Mouse (Mus musculus) cerebellum, adult 2 months (tissue): ENCODE results near the gene Yeats4.

Experiments used
- CTCF ChIP-seq: fragments of 200-500 bp; IDR thresholded peaks from 2 replicates; pipeline ENCODE4 v1.5.1; 2011; ENCODE audit warnings: low read depth, mild to moderate bottlenecking, control low read depth, low read length, moderate library complexity, borderline replicate concordance; ENCODE audit not compliant: insufficient read depth
- POLR2A ChIP-seq: fragments of 200-500 bp; IDR thresholded peaks from 2 replicates; pipeline ENCODE4 v1.6.1; 2011; ENCODE audit warnings: low read length, control low read depth, borderline replicate concordance; ENCODE audit not compliant: insufficient read depth

DNA sequence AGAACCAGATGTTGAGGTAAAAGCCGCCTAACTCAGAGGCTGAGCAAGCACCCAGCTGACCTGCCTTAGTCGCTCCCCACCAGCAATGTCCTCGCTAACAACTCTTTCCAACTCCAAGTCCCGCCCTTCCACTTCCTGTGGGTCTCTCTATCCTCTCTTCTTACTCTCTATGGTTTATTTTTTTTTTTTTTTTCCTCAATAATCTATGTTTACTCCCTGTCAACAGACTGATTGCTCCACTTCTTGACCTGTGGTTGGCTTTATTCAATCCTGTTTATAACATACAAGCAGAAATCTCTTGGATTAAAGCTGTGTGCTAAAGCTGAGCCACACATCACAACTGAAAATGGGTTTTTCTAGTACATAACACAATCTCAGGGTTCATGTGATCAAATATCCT, 28.6 kb downstream of the Yeats4 start:
- no peak for TF ChIP-seq CTCF
- no peak for TF ChIP-seq POLR2A
